Comparison of ENCODE assay signal across 1 mouse cellular context in genomic region chr1:170174814-170175332, GRCm38 (mm10).
TF ChIP-seq lines count a peak whose summit lies in the region.

Gene Uap1 (minus strand): TSS chr1:170174957.

TF ChIP-seq in MEL, 35 proteins besides CTCF, POLR2A, EP300 and RAD21 (continued from another document):
- TF ChIP-seq ELF1 (IDR thresholded peaks at IDR 0.05; ENCODE audit: low read depth, low read length), result 0 out of 2 replicates have a peak, but pooled peaks have one; percentile 36
- TF ChIP-seq GABPA (IDR thresholded peaks at IDR 0.05; ENCODE audit: low read depth, low read length), result no peak
- TF ChIP-seq UBTF (IDR thresholded peaks at IDR 0.05; ENCODE audit: borderline replicate concordance, insufficient read depth, low read depth, low read length), result peak; percentile 77; the same call in 1 of the 2 replicates
- TF ChIP-seq SMC3 (IDR thresholded peaks at IDR 0.05; ENCODE audit: low read depth, low read length), result 0 out of 2 replicates have a peak, but pooled peaks have one; percentile 6
- TF ChIP-seq KAT2A (conservative IDR thresholded peaks at IDR 0.05; ENCODE audit: low read depth, low read length), result no peak
